Mouse (Mus musculus): ENCODE measurements around the gene Mymk.

GRCm38 (mm10) chr2:27075485-27075884, 3.5 kb upstream of the Mymk start:
- no peak for TF ChIP-seq EP300 (IDR thresholded peaks at IDR 0.05; ENCODE audit: low read depth)
- peak; percentile 72 for TF ChIP-seq CTCF (IDR thresholded peaks at IDR 0.05; ENCODE audit: low read depth)
